Mouse (Mus musculus) forebrain, embryonic 14.5 days (tissue): ENCODE measurements around the gene Gm10842. TPM values are rescaled to one million over a fixed set of nuclear protein-coding genes. Genes with fewer than 3 reads are reported as not detected.
"Not testable (repeated sequence)": the region's sequence is repeated elsewhere in the genome, so short reads cannot be mapped to it uniquely, and the experiment has no call there.

Experiments used
- ATAC-seq: fragments of 200-750 bp; cut with Nextera tagmentation; 2 replicates; pipeline ENCODE4 v1.8.0; 2017; ENCODE audit warnings: mild to moderate bottlenecking, moderate library complexity
- DNase-seq: peaks from one replicate; pipeline ENCODE4 v3.0.0-alpha.2; 2015; ENCODE audit warnings: low spot score
- H3K27ac ChIP-seq: fragments of 300-500 bp; sonication (generic); 2 replicates; pipeline ENCODE4 v1.5.1; 2014; ENCODE audit warnings: low read depth, mild to moderate bottlenecking, control low read depth, low read length, moderate library complexity
- H3K27me3 ChIP-seq: fragments of 300-500 bp; sonication (generic); replicated peaks from 2 replicates; pipeline ENCODE4 v1.6.1; 2014; ENCODE audit warnings: low read length, control low read depth, mixed read lengths; ENCODE audit not compliant: control insufficient read depth, insufficient read depth
- H3K36me3 ChIP-seq: fragments of 300-500 bp; sonication (generic); 2 replicates; pipeline ENCODE4 v1.6.1; 2014; ENCODE audit warnings: low read length, control low read depth; ENCODE audit not compliant: control insufficient read depth, insufficient read depth
- H3K4me1 ChIP-seq: fragments of 300-500 bp; sonication (generic); 2 replicates; pipeline ENCODE4 v1.6.1; 2014; ENCODE audit warnings: antibody characterized with exemption, low read length, control low read depth; ENCODE audit not compliant: control insufficient read depth, insufficient read depth
- H3K4me2 ChIP-seq: fragments of 300-500 bp; sonication (generic); 2 replicates; pipeline ENCODE4 v1.6.1; 2014; ENCODE audit warnings: mild to moderate bottlenecking, control low read depth, low read length
- H3K4me3 ChIP-seq: fragments of 300-500 bp; sonication (generic); 2 replicates; pipeline ENCODE4 v1.5.1; 2014; ENCODE audit warnings: low read depth, low read length, control low read depth
- H3K9ac ChIP-seq: fragments of 300-500 bp; sonication (generic); 2 replicates; pipeline ENCODE4 v1.6.1; 2014; ENCODE audit warnings: mild to moderate bottlenecking, low read length, control low read depth, moderate library complexity
- H3K9me3 ChIP-seq: fragments of 300-500 bp; sonication (generic); replicated peaks from 2 replicates; pipeline ENCODE4 v1.6.1; 2016; ENCODE audit warnings: low read length, control low read depth, mixed read lengths; ENCODE audit not compliant: control insufficient read depth
- WGBS: fragments of 180-500 bp; shearing (Covaris S2); extraction: QIAGEN DNeasy Blood & Tissue Kit; methylation state at CpG from one replicate; pipeline ENCODE4 v1.1.7; 2014; 5-methylcytosine and 5-hydroxymethylcytosine counted together
- polyA plus RNA-seq: library from polyadenylated mRNA; unstranded; fragments of >200 nt; fragmentation: Nextera tagmentation; extraction: Ambion mirVana; gene quantifications from 2 replicates; pipeline ENCODE4 v1.2.1, GENCODE M21; 2014

Gm10842 gene
- polyA plus RNA-seq, 1 experiment from 2014 or later: not detected

DNA sequence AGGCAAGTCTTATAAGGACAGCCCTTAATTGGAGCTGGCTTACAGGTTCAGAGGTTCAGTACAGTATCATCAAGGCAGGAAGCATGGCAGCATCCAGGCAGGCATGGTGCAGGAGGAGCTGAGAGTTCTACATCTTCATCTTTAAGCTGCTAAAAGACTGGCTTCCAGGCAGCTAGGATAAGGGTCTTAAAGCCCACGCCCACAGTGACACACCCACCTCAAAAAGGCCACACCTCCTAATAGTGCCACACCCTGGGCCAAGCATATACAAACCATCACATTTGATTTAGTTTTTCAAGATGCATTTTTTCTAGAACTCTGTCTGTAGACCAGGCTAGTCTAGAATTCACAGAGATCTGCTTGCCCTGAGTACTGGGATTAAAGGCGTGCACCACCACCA is 9.4 kb upstream of the Gm10842 start:
- not testable (repeated sequence) for H3K27me3 ChIP-seq, H3K4me1 ChIP-seq, H3K4me3 ChIP-seq, H3K27ac ChIP-seq, H3K9me3 ChIP-seq, ATAC-seq, H3K4me2 ChIP-seq, H3K9ac ChIP-seq, DNase-seq
- WGBS: 93% methylated on average over 2 of the region's 2 CpGs
- peaks cover 95% of the 10 kb centered on the region for H3K36me3 ChIP-seq

DNA sequence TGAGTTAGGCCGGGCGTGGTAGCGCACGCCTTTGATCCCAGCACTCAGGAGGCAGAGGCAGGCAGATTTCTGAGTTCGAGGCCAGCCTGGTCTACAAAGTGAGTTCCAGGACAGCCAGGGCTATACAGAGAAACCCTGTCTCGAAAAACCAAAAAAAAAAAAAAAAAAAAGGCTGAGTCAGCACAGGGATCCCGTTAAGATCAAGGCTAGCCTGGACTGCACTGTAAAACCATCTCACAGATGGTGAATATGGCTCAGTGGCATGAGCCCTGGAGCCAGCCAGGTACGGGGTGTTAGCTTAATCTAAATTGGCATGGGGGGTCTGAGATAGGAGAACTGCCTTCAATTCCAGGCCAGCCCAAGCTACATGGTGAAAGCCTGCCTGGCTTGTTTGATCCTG is 6.2 kb upstream of the Gm10842 start:
- H3K4me3 ChIP-seq, H3K9ac ChIP-seq, H3K27ac ChIP-seq, DNase-seq, ATAC-seq, H3K27me3 ChIP-seq, H3K4me1 ChIP-seq, H3K9me3 ChIP-seq, H3K4me2 ChIP-seq: not testable (repeated sequence)
- 96% methylated on average over 6 of the region's 8 CpGs for WGBS
- peaks cover 63% of the 10 kb centered on the region for H3K36me3 ChIP-seq

DNA sequence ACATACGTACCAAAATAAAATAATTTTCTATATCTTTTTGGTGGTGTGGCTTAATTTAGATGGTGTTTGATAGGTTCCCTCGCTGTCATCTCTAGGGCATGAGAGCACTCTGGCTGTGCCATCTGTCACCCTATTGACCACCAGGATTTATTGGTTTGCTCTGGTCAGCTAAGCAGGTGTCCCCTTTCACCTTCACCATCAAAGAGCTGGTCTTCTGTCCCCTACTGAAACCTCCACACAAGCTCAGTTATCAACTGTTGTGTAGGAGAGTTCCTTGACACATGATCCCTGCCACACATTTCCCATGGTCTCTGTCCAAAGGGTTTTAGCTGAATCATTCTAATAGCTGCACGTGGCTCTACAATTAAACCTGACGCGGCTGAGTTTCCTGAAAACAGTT is 5.6 kb upstream of the Gm10842 start:
- Histone ChIP-seq H3K27ac (no peak overlapping the region), H3K4me1 (no peaks in the 10 kb centered on the region), H3K27me3 (no peaks in the 10 kb centered on the region), H3K36me3 (peaks cover 57% of the 10 kb centered on the region), H3K9me3 (no peaks in the 10 kb centered on the region), H3K4me3 (no peak overlapping the region), H3K4me2 (no peak overlapping the region), H3K9ac (no peak overlapping the region)
- ATAC-seq: no peak
- DNase-seq: no peak
- 94% methylated on average over 5 of the region's 5 CpGs for WGBS

DNA sequence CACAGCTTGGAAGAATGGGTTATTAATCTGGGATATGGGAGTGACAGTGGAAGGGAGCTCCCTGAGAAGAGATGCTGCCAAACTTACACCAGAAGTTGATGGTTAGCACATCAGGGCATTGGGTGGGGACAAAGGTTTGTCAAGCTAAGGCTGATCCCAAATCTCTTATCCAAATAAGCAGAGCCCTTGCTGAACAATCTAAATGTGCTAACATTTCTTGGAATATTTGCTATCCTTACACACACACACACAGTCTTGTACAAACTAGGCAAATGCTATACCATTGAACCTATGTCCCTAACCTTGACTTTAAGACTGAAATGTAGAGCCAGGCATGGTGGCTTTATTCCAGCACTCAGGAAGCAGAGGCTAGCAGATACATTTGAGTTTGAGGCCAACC is 3.1 kb upstream of the Gm10842 start:
- no peaks in the 10 kb centered on the region for H3K9me3 ChIP-seq
- DNase-seq: no peak
- H3K9ac ChIP-seq: no peak overlapping the region
- no peaks in the 10 kb centered on the region for H3K27me3 ChIP-seq
- H3K27ac ChIP-seq: no peak overlapping the region
- ATAC-seq: no peak
- H3K36me3 ChIP-seq: peaks cover 32% of the 10 kb centered on the region
- H3K4me2 ChIP-seq: no peak overlapping the region
- no peaks in the 10 kb centered on the region for H3K4me1 ChIP-seq
- H3K4me3 ChIP-seq: no peak overlapping the region

DNA sequence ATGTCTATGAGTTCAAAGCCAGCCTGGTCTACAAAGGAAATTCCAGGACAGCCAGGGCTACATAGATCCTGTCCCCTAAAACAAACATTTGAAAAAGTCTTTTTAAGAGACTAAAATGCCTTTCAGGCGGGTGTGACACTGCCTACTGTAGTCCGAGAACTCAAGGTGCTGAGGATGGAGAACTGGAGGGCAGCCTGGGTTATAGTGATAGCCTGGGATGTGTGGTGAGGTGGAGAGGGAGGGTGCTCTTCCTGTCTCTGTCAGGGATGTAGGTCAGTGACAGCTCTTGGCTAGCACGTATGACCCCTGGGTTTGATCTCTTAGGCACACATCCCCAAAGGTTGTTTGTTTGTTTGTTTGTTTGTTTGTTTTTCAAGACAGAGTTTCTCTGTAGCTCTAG is 2.6 kb upstream of the Gm10842 start:
- no peak overlapping the region for H3K4me2 ChIP-seq
- H3K4me3 ChIP-seq: no peak overlapping the region
- H3K4me1 ChIP-seq: no peaks in the 10 kb centered on the region
- peaks cover 27% of the 10 kb centered on the region for H3K36me3 ChIP-seq
- no peak for DNase-seq
- H3K9ac ChIP-seq: no peak overlapping the region
- no peaks in the 10 kb centered on the region for H3K27me3 ChIP-seq
- H3K27ac ChIP-seq: no peak overlapping the region
- no peak for ATAC-seq
- H3K9me3 ChIP-seq: no peaks in the 10 kb centered on the region
- WGBS: 92% methylated on average over 3 of the region's 3 CpGs

DNA sequence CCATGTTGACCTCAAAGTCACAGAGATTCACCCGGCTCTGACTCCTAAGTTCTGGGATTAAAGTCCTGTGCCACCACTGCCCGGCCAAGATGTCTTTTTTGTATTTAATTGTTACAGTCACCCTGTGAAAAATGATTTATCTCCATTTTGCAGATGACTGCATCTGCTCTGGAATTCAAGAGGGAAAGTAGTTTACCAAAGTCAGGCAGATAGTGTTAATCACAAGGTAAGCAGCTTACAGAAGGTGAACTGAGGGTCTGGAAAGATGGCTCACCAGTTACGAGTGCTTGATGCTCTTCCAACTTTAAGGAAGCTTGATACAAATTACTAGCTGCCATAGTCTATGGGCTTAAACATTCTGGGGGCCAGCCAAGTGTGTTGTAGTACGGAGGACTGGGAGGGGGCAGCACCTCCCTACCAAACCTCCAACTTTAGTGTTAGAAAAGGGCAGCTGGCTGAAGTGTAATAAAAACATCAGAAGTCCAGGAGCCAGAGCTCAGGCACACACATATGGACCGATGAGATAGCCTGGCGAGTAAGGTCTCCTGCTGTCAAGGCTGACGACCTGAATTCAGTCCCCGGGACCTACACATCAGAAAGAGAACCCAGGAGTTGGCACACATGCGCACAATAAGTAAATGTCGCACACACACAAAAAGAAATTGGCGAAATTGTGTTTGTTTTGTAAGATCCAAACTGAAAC is 2.0 kb upstream of the Gm10842 start:
- Histone ChIP-seq H3K9ac (no peak overlapping the region), H3K27ac (no peak overlapping the region), H3K4me1 (no peaks in the 10 kb centered on the region), H3K9me3 (no peaks in the 10 kb centered on the region), H3K36me3 (peaks cover 22% of the 10 kb centered on the region), H3K4me3 (no peak overlapping the region), H3K27me3 (no peaks in the 10 kb centered on the region), H3K4me2 (no peak overlapping the region)
- DNase-seq (no peak), ATAC-seq (no peak)
- 85% methylated on average over 11 of the region's 11 CpGs for WGBS

DNA sequence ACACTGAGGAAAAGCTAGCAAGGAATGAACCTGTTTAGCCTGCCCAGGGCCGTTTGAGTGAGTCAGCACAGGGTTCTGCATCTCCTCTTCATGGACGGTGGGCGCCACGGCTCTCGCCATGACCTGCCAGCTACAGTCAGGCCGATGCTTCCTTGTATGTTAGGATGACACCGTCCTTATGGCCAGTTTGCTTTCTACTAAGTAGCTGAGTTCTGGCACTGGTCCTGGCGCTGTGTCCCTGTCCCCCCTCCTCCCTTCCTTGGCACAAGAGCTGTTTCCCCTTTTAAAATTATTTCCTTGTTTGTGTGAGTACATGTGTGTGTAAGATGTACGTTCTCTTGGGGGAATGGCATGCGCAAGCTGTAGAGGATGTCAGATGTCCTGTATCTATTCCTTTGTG is 1.5 kb upstream of the Gm10842 start:
- H3K27ac ChIP-seq: no peak overlapping the region
- peaks cover 16% of the 10 kb centered on the region for H3K36me3 ChIP-seq
- 86% methylated on average over 10 of the region's 10 CpGs for WGBS
- DNase-seq (no peak), ATAC-seq (no peak)
- no peak overlapping the region for H3K9ac ChIP-seq
- H3K4me3 ChIP-seq: no peak overlapping the region
- no peaks in the 10 kb centered on the region for H3K9me3 ChIP-seq
- no peaks in the 10 kb centered on the region for H3K4me1 ChIP-seq
- no peaks in the 10 kb centered on the region for H3K27me3 ChIP-seq
- no peak overlapping the region for H3K4me2 ChIP-seq

DNA sequence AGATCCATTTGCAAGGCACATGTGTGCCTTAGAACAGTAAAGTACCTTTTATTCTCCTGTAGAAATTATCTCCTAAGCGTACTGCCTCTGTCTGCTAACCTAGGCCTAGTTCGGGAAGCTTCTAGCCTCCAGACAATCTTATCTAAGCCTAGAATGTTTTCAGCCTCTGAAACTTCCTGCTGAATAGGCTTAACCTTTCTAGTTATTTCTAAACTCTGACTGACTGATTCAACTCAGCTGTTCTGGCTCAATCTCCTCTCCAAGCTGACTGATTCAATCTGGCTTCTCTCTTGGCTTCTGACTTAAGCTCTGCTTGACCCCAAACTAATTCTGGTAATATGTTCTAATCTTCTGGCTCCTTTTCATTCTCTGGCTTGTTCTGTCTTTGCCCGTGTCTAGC is 2.7 kb downstream of the Gm10842 start:
- no peak overlapping the region for H3K4me2 ChIP-seq
- ATAC-seq (no peak), DNase-seq (no peak)
- H3K27ac ChIP-seq: no peak overlapping the region
- H3K9ac ChIP-seq: no peak overlapping the region
- H3K9me3 ChIP-seq: no peaks in the 10 kb centered on the region
- H3K4me3 ChIP-seq: no peak overlapping the region
- 77% methylated on average over 3 of the region's 3 CpGs for WGBS
- peaks cover 3% of the 10 kb centered on the region; the same call in 1 of the 2 replicates for H3K4me1 ChIP-seq
- no peaks in the 10 kb centered on the region for H3K27me3 ChIP-seq
- H3K36me3 ChIP-seq: no peaks in the 10 kb centered on the region

DNA sequence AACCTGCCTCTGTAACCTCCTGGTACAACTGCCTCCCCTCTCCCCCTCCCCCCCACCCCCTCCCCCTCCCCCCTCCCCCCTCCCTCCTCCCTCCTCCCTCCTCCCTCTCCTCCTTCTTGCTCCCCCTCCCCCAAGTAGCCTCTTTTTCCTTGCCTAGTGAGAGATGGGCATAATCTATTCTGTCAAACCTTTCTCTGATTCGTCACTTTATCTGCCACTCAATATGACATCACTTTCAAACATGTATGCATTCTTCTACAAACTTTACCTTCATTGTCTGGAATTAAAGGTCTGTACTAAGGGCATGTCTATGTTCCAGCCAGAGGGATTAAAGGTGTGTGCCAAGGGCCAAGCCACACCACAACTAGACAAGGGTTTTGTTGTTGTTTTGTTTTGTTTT is 3.1 kb downstream of the Gm10842 start:
- Histone ChIP-seq H3K9me3 (no peaks in the 10 kb centered on the region), H3K4me1 (peaks cover 3% of the 10 kb centered on the region; the same call in 1 of the 2 replicates), H3K36me3 (no peaks in the 10 kb centered on the region), H3K27me3 (no peaks in the 10 kb centered on the region), H3K9ac (no peak overlapping the region), H3K27ac (no peak overlapping the region), H3K4me2 (no peak overlapping the region), H3K4me3 (no peak overlapping the region)
- WGBS: 100% methylated on average over 1 of the region's 1 CpGs
- ATAC-seq (no peak), DNase-seq (no peak)
